Mouse (Mus musculus) heart, embryonic 12.5 days (tissue): Measurements from ENCODE around the gene Tbce. TPM values are rescaled to one million over a fixed set of nuclear protein-coding genes. Genes with fewer than 3 reads are reported as not detected.

Experiments
- ATAC-seq: fragments of 200-750 bp; cut with Nextera tagmentation; 2 replicates; pipeline ENCODE4 v1.8.0; 2017; ENCODE audit warnings: moderate TSS enrichment, moderate library complexity; ENCODE audit not compliant: insufficient number of reproducible peaks, low FRiP score
- H3K27ac ChIP-seq: fragments of 300-500 bp; sonication (generic); 2 replicates; pipeline ENCODE4 v1.5.1; 2016; ENCODE audit warnings: mild to moderate bottlenecking, moderate library complexity; ENCODE audit not compliant: poor library complexity, severe bottlenecking
- H3K27me3 ChIP-seq: fragments of 300-500 bp; sonication (generic); replicated peaks from 2 replicates; pipeline ENCODE4 v1.6.1; 2016; ENCODE audit warnings: mild to moderate bottlenecking, moderate library complexity
- H3K36me3 ChIP-seq: fragments of 300-500 bp; sonication (generic); 2 replicates; pipeline ENCODE4 v1.6.1; 2016; ENCODE audit warnings: mild to moderate bottlenecking, moderate library complexity
- H3K4me1 ChIP-seq: fragments of 300-500 bp; sonication (generic); replicated peaks from 2 replicates; pipeline ENCODE4 v1.6.1; 2016; ENCODE audit warnings: mild to moderate bottlenecking
- H3K4me2 ChIP-seq: fragments of 300-500 bp; sonication (generic); 2 replicates; pipeline ENCODE4 v1.6.1; 2016; ENCODE audit warnings: mild to moderate bottlenecking, moderate library complexity
- H3K4me3 ChIP-seq: fragments of 300-500 bp; sonication (generic); 2 replicates; pipeline ENCODE4 v1.5.1; 2016; ENCODE audit warnings: mild to moderate bottlenecking
- H3K9ac ChIP-seq: fragments of 300-500 bp; sonication (generic); 2 replicates; pipeline ENCODE4 v1.6.1; 2016; ENCODE audit warnings: mild to moderate bottlenecking, moderate library complexity
- H3K9me3 ChIP-seq: fragments of 300-500 bp; sonication (generic); replicated peaks from 2 replicates; pipeline ENCODE4 v1.6.1; 2016; ENCODE audit warnings: mild to moderate bottlenecking, moderate library complexity
- WGBS: fragments of 180-500 bp; shearing (Covaris S2); methylation state at CpG from one replicate; pipeline ENCODE4 v1.1.7; 2016; 5-methylcytosine and 5-hydroxymethylcytosine counted together
- polyA plus RNA-seq: library from polyadenylated mRNA; unstranded; fragments of >200 nt; fragmentation: Nextera tagmentation; extraction: Ambion mirVana; gene quantifications from 2 replicates; pipeline ENCODE4 v1.2.1, GENCODE M21; 2016

Gene Tbce
- 38.1 and 39.9 TPM in 2 replicates for polyA plus RNA-seq

GRCm38 (mm10) chr13:14039292-14039965 is at the start of gene Tbce:
Tbce (minus strand) TSS chr13:14039638.
- peak; percentile 95 for ATAC-seq
- H3K27ac ChIP-seq: peak within 1 kb of the TSS; percentile 97
- peak within 1 kb of the TSS; percentile 98 for H3K4me2 ChIP-seq
- peak within 1 kb of the TSS; percentile 90 for H3K9ac ChIP-seq
- H3K36me3 ChIP-seq: no peaks in the 10 kb centered on the region; the same call in 1 of the 2 replicates
- H3K4me3 ChIP-seq: peak within 1 kb of the TSS; percentile 84
- under 1% methylated on average over 35 of the region's 35 CpGs for WGBS
- H3K9me3 ChIP-seq: no peaks in the 10 kb centered on the region
- no peaks in the 10 kb centered on the region for H3K27me3 ChIP-seq
- H3K4me1 ChIP-seq: peaks cover 12% of the 10 kb centered on the region

- Histone ChIP-seq H3K4me1 (no peaks in the 10 kb centered on the region; the same call in 1 of the 2 replicates), H3K27ac (peak overlapping the region; percentile 54; the same call in 1 of the 2 replicates), H3K36me3 (peaks cover 3% of the 10 kb centered on the region; the same call in 1 of the 2 replicates), H3K9me3 (0 out of 2 replicates have a peak, but pooled peaks cover 2% of the 10 kb centered on the region), H3K4me3 (no peak overlapping the region), H3K9ac (no peak overlapping the region), H3K4me2 (0 out of 2 replicates have a peak overlapping the region, but pooled peaks have one; percentile 13), H3K27me3 (no peaks in the 10 kb centered on the region)
- 0 out of 2 replicates have a peak, but pooled peaks have one; percentile 9 for ATAC-seq
- 58% methylated on average over 1 of the region's 1 CpGs for whole genome bisulfite sequencing
Observed at GRCm38 (mm10) chr13:14088669-14089068, 49.2 kb upstream of the Tbce start.

- Histone ChIP-seq H3K9ac (no peak overlapping the region), H3K4me2 (no peak overlapping the region), H3K4me3 (no peak overlapping the region), H3K27me3 (no peaks in the 10 kb centered on the region), H3K27ac (no peak overlapping the region), H3K9me3 (no peaks in the 10 kb centered on the region; the same call in 1 of the 2 replicates), H3K36me3 (no peaks in the 10 kb centered on the region), H3K4me1 (peaks cover 5% of the 10 kb centered on the region)
- no peak for ATAC-seq
- 91% methylated on average over 1 of the region's 1 CpGs for WGBS
Observed at GRCm38 (mm10) chr13:14075326-14075725, 35.9 kb upstream of the Tbce start.

DNA sequence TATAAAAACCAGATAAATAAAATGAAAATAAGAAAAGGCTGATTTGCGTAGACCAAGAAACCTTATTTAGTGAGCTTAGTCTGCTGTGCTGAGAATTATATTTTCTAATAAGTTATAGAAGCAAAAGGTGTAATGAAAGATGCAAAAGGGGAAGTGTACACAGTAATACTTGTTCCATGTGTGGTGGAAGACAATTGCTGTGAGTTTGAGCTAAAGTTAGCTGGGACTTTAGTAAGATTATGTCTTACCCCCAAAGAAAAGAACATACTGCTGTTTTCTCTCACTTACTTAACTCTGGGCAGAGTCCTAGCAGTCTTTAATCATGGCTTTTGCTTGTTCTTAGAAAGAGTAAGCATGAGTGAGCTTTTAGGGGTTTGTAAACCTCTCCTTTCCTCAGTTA is 34.9 kb upstream of the Tbce start:
- no peak overlapping the region for H3K4me3 ChIP-seq
- no peak overlapping the region for H3K4me2 ChIP-seq
- no peaks in the 10 kb centered on the region; the same call in 1 of the 2 replicates for H3K9me3 ChIP-seq
- H3K27ac ChIP-seq: no peak overlapping the region
- H3K9ac ChIP-seq: no peak overlapping the region
- H3K36me3 ChIP-seq: 0 out of 2 replicates have a peak, but pooled peaks cover under 1% of the 10 kb centered on the region
- H3K4me1 ChIP-seq: 0 out of 2 replicates have a peak, but pooled peaks cover 2% of the 10 kb centered on the region
- WGBS: 94% methylated on average over 1 of the region's 1 CpGs
- H3K27me3 ChIP-seq: no peaks in the 10 kb centered on the region
- no peak for ATAC-seq

GRCm38 (mm10) chr13:14069291-14069690 is 29.9 kb upstream of the Tbce start:
- H3K9me3 ChIP-seq: no peaks in the 10 kb centered on the region
- no peak overlapping the region for H3K9ac ChIP-seq
- ATAC-seq: no peak
- H3K4me1 ChIP-seq: peaks cover 12% of the 10 kb centered on the region; the same call in 1 of the 2 replicates
- no peak overlapping the region for H3K4me3 ChIP-seq
- no peak overlapping the region for H3K27ac ChIP-seq
- WGBS: 92% methylated on average over 1 of the region's 1 CpGs
- H3K27me3 ChIP-seq: no peaks in the 10 kb centered on the region
- no peak overlapping the region for H3K4me2 ChIP-seq
- H3K36me3 ChIP-seq: 0 out of 2 replicates have a peak, but pooled peaks cover 12% of the 10 kb centered on the region

- peaks cover 12% of the 10 kb centered on the region; the same call in 1 of the 2 replicates for H3K4me1 ChIP-seq
- H3K27me3 ChIP-seq: no peaks in the 10 kb centered on the region
- H3K36me3 ChIP-seq: 0 out of 2 replicates have a peak, but pooled peaks cover 12% of the 10 kb centered on the region
- no peak overlapping the region for H3K9ac ChIP-seq
- no peaks in the 10 kb centered on the region for H3K9me3 ChIP-seq
- H3K4me2 ChIP-seq: no peak overlapping the region
- H3K27ac ChIP-seq: no peak overlapping the region
- no peak for ATAC-seq
- H3K4me3 ChIP-seq: no peak overlapping the region
Observed at GRCm38 (mm10) chr13:14068035-14068434, 28.6 kb upstream of the Tbce start.

DNA sequence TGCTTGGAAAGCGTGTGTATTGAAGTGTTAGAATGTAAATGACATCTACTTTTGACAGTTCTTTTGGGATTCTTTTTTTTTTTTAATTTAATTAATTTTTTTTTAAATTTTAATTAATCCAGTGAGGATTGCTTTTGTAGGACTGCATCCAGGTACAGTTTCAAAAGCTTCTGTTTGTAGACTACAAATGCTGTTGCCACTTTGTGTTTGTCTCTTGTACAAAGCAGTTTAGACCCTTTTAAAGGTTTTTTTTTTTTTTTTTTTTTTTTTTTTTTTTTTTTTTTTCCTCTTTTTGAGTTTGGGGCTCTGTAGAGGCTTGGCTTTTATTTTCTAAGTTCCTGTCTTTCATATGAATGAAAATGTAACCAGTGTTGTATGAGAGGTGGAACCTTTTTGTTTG is 26.3 kb upstream of the Tbce start:
- WGBS: 78% methylated on average over 1 of the region's 1 CpGs
- H3K27me3 ChIP-seq: no peaks in the 10 kb centered on the region
- 0 out of 2 replicates have a peak, but pooled peaks cover 12% of the 10 kb centered on the region for H3K36me3 ChIP-seq
- no peak overlapping the region for H3K4me2 ChIP-seq
- no peak overlapping the region for H3K4me3 ChIP-seq
- ATAC-seq: no peak
- H3K4me1 ChIP-seq: peaks cover 18% of the 10 kb centered on the region
- H3K9ac ChIP-seq: no peak overlapping the region
- no peak overlapping the region for H3K27ac ChIP-seq
- H3K9me3 ChIP-seq: no peaks in the 10 kb centered on the region

DNA sequence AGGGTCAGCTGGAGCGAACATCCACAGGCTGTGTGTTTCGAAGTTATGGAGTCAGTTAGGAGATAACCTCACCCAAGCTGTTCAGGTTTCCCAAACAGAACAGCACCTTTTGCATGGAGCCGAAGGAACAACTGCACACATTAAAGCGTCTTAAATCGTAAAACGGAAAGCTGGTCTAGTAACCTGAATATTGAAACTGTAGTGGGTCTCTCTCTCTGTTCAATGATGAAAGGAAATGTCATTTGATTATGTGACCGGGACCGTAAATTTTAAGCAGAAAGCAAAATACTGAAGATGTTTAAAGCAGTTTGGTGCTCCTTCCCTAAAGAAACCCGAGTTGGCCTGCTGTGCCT is 25.6 kb upstream of the Tbce start:
- peak overlapping the region; percentile 98 for H3K4me3 ChIP-seq
- 21% methylated on average over 9 of the region's 9 CpGs for WGBS
- H3K36me3 ChIP-seq: 0 out of 2 replicates have a peak, but pooled peaks cover 12% of the 10 kb centered on the region
- H3K4me2 ChIP-seq: peak overlapping the region; percentile 87
- no peaks in the 10 kb centered on the region for H3K9me3 ChIP-seq
- peak overlapping the region; percentile 99 for H3K9ac ChIP-seq
- H3K27me3 ChIP-seq: no peaks in the 10 kb centered on the region
- peak overlapping the region; percentile 98 for H3K27ac ChIP-seq
- ATAC-seq: no peak
- H3K4me1 ChIP-seq: peaks cover 18% of the 10 kb centered on the region

GRCm38 (mm10) chr13:14064341-14065027 is 25.0 kb upstream of the Tbce start:
- peak overlapping the region; percentile 87 for H3K4me2 ChIP-seq
- H3K4me3 ChIP-seq: peak overlapping the region; percentile 98
- WGBS: under 1% methylated on average over 65 of the region's 65 CpGs
- H3K9ac ChIP-seq: peak overlapping the region; percentile 99
- H3K27me3 ChIP-seq: no peaks in the 10 kb centered on the region
- H3K4me1 ChIP-seq: peaks cover 18% of the 10 kb centered on the region
- H3K36me3 ChIP-seq: 0 out of 2 replicates have a peak, but pooled peaks cover 12% of the 10 kb centered on the region
- ATAC-seq: peak; percentile 2; the same call in 1 of the 2 replicates
- no peaks in the 10 kb centered on the region for H3K9me3 ChIP-seq
- H3K27ac ChIP-seq: peak overlapping the region; percentile 98

- peak overlapping the region; percentile 98 for H3K27ac ChIP-seq
- H3K9me3 ChIP-seq: no peaks in the 10 kb centered on the region
- peaks cover 11% of the 10 kb centered on the region; the same call in 1 of the 2 replicates for H3K36me3 ChIP-seq
- H3K27me3 ChIP-seq: no peaks in the 10 kb centered on the region
- peak; percentile 49 for ATAC-seq
- H3K9ac ChIP-seq: peak overlapping the region; percentile 99
- H3K4me1 ChIP-seq: peaks cover 18% of the 10 kb centered on the region
- peak overlapping the region; percentile 87 for H3K4me2 ChIP-seq
- peak overlapping the region; percentile 98 for H3K4me3 ChIP-seq
- 0% methylated on average over 25 of the region's 31 CpGs for WGBS
Observed at GRCm38 (mm10) chr13:14063942-14064271, 24.5 kb upstream of the Tbce start.
